Mouse (Mus musculus) adrenal gland, adult (tissue): Measurements from ENCODE around the gene Atp10b.

Experiments
- DNase-seq, 2 experiments: peaks; one replicate each; pipeline ENCODE4 v3.0.0; 2022 to 2023; ENCODE audit warnings: low spot score in 1 of 2; ENCODE audit not compliant: inconsistent age in 2 of 2

Atp10b gene

GRCm38 (mm10) chr11:43199358-43199757 lies 49.7 kb downstream of the Atp10b start:
- DNase-seq = no peak

GRCm38 (mm10) chr11:43200089-43200488 lies 50.4 kb downstream of the Atp10b start:
- DNase-seq = no peak

- DNase-seq = peak in 1 of 2 experiments; percentile 53
Measured at GRCm38 (mm10) chr11:43203580-43203979, 53.9 kb downstream of the Atp10b start.

- DNase-seq = peak in 1 of 2 experiments; percentile 38
Measured at GRCm38 (mm10) chr11:43213134-43213533, 63.5 kb downstream of the Atp10b start.

GRCm38 (mm10) chr11:43213740-43214139 lies 64.1 kb downstream of the Atp10b start:
- DNase-seq = no peak

- DNase-seq = peak; percentile 47 to 78
Measured at GRCm38 (mm10) chr11:43217021-43217420, 67.3 kb downstream of the Atp10b start.

GRCm38 (mm10) chr11:43230231-43230630 lies 80.6 kb downstream of the Atp10b start:
- DNase-seq = no peak

- DNase-seq = no peak
Measured at GRCm38 (mm10) chr11:43232073-43232472, 82.4 kb downstream of the Atp10b start.

- DNase-seq = no peak
Measured at GRCm38 (mm10) chr11:43236360-43237039, 86.8 kb downstream of the Atp10b start.

GRCm38 (mm10) chr11:43239804-43240203 lies 90.1 kb downstream of the Atp10b start:
- DNase-seq = no peak

- DNase-seq = no peak
Measured at GRCm38 (mm10) chr11:43253034-43253433, 103.4 kb downstream of the Atp10b start.

- no peak for DNase-seq
Measured at GRCm38 (mm10) chr11:43255262-43255661, 105.6 kb downstream of the Atp10b start.

- peak in 1 of 2 experiments; percentile 17 for DNase-seq
Measured at GRCm38 (mm10) chr11:43257291-43257690, 107.6 kb downstream of the Atp10b start.

- peak; percentile 46 to 68 for DNase-seq
Measured at GRCm38 (mm10) chr11:43257781-43258180, 108.1 kb downstream of the Atp10b start.

GRCm38 (mm10) chr11:43263548-43264218 lies 114.0 kb downstream of the Atp10b start:
- DNase-seq = peak; percentile 58 to 85

- DNase-seq = no peak
Measured at GRCm38 (mm10) chr11:43267505-43267904, 117.8 kb downstream of the Atp10b start.

GRCm38 (mm10) chr11:43269503-43270255 lies 120.0 kb downstream of the Atp10b start:
- DNase-seq = no peak

GRCm38 (mm10) chr11:43270256-43270806 lies 120.7 kb downstream of the Atp10b start:
- no peak for DNase-seq

GRCm38 (mm10) chr11:43273896-43274295 lies 124.2 kb downstream of the Atp10b start:
- DNase-seq = no peak

- DNase-seq = no peak
Measured at GRCm38 (mm10) chr11:43297584-43297983, 147.9 kb downstream of the Atp10b start.

GRCm38 (mm10) chr11:43311000-43311399 lies 161.3 kb downstream of the Atp10b start:
- DNase-seq = no peak
